Mouse (Mus musculus) midbrain, embryonic 16.5 days (tissue): ENCODE data around the gene Tmem184b. TPM values are rescaled to one million over a fixed set of nuclear protein-coding genes. Genes with fewer than 3 reads are reported as not detected.

Source experiments
- microRNA counts: library from miRNA; unstranded; fragments of <30 nt; microRNA quantifications from one replicate; lab custom pipeline; 2016
- microRNA-seq: library from miRNA; unstranded; fragments of <30 nt; microRNA quantifications from one replicate; pipeline ENCODE4, GENCODE M21; 2017
- polyA plus RNA-seq: library from polyadenylated mRNA; unstranded; fragments of >200 nt; fragmentation: Nextera tagmentation; extraction: Ambion mirVana; gene quantifications from 2 replicates; pipeline ENCODE4 v1.2.1, GENCODE M21; 2015

Gene Tmem184b
- polyA plus RNA-seq, 1 experiment from 2014 or later: 42.5 TPM

MicroRNAs within 50 kb of the gene (microRNA counts, 519-probe panel; counts per million panel counts)
- 1,966 counts per million, percentile 46 among the panel's probes with 10 or more counts for microRNA mmu-miR-1943 (lab: Ali Mortazavi, UCI)

Small RNA genes lying within 50 kb of the gene (microRNA-seq; reads per million reads assigned to microRNA genes)
- gene Mir1943: 1.9 reads per million, percentile 5 among the genes with 10 or more reads in this experiment

Other genes starting within 250 kb of the Tmem184b start
- gene Sox10, start 238.3 kb downstream of the Tmem184b start, polyA plus RNA-seq: 3.0 and 3.8 TPM in 2 replicates
- gene Pick1, start 174.4 kb downstream of the Tmem184b start, polyA plus RNA-seq: 109 and 110 TPM in 2 replicates
- gene Gm49486, start 174.2 kb downstream of the Tmem184b start, polyA plus RNA-seq: 0.47 and 1.3 TPM in 2 replicates
- 0.40 and 0.61 TPM in 2 replicates for gene Slc16a8, start 148.8 kb downstream of the Tmem184b start, polyA plus RNA-seq
- 1.3 and 3.6 TPM in 2 replicates for gene Baiap2l2, start 118.0 kb downstream of the Tmem184b start, polyA plus RNA-seq
- 29.8 and 35.3 TPM in 2 replicates for gene Pla2g6, start 75.2 kb downstream of the Tmem184b start, polyA plus RNA-seq
- 0.85 and 0.86 TPM in 2 replicates for gene Maff, start 56.9 kb downstream of the Tmem184b start, polyA plus RNA-seq
- gene Csnk1e, start 52.0 kb upstream of the Tmem184b start, polyA plus RNA-seq: 193 and 218 TPM in 2 replicates
- not detected in 2 replicates for gene Kcnj4, start 101.7 kb upstream of the Tmem184b start, polyA plus RNA-seq
- 7.5 and 9.3 TPM in 2 replicates for gene Kdelr3, start 112.8 kb upstream of the Tmem184b start, polyA plus RNA-seq
- 49.8 and 56.8 TPM in 2 replicates for gene Ddx17, start 143.2 kb upstream of the Tmem184b start, polyA plus RNA-seq
- gene Dmc1, start 201.5 kb upstream of the Tmem184b start, polyA plus RNA-seq: 0.51 and 0.77 TPM in 2 replicates